Mouse (Mus musculus) hindbrain, postnatal 0 days (tissue): ENCODE data around the gene Pdf. TPM values are rescaled to one million over a fixed set of nuclear protein-coding genes. Genes with fewer than 3 reads are reported as not detected.
"Not testable (repeated sequence)": the region's sequence is repeated elsewhere in the genome, so short reads cannot be mapped to it uniquely, and the experiment has no call there.

Source experiments
- ATAC-seq: fragments of 200-750 bp; cut with Nextera tagmentation; 2 replicates; pipeline ENCODE4 v1.8.0; 2017; ENCODE audit warnings: mild to moderate bottlenecking, moderate TSS enrichment, moderate library complexity
- DNase-seq: peaks from one replicate; pipeline ENCODE4 v3.0.0-alpha.2; 2015; ENCODE audit warnings: low spot score
- H3K27ac ChIP-seq: fragments of 300-500 bp; sonication (generic); 2 replicates; pipeline ENCODE4 v1.5.1; 2014; ENCODE audit warnings: mild to moderate bottlenecking
- H3K27me3 ChIP-seq: fragments of 300-500 bp; sonication (generic); 2 replicates; pipeline ENCODE4 v1.6.1; 2014; ENCODE audit warnings: low read length, mixed read lengths; ENCODE audit not compliant: insufficient read depth
- H3K36me3 ChIP-seq: fragments of 300-500 bp; sonication (generic); 2 replicates; pipeline ENCODE4 v1.6.1; 2014; ENCODE audit warnings: low read length, mixed read lengths; ENCODE audit not compliant: insufficient read depth
- H3K4me1 ChIP-seq: fragments of 300-500 bp; sonication (generic); 2 replicates; pipeline ENCODE4 v1.6.1; 2014; ENCODE audit warnings: antibody characterized with exemption, low read length, mixed read lengths; ENCODE audit not compliant: insufficient read depth
- H3K4me2 ChIP-seq: fragments of 300-500 bp; sonication (generic); 2 replicates; pipeline ENCODE4 v1.6.1; 2014; ENCODE audit warnings: low read depth, mild to moderate bottlenecking, low read length, moderate library complexity, mixed read lengths
- H3K4me3 ChIP-seq: fragments of 300-500 bp; sonication (generic); 2 replicates; pipeline ENCODE4 v1.5.1; 2014; ENCODE audit warnings: low read length
- H3K9ac ChIP-seq: fragments of 300-500 bp; sonication (generic); replicated peaks from 2 replicates; pipeline ENCODE4 v1.6.1; 2014; ENCODE audit warnings: mild to moderate bottlenecking, low read length, moderate library complexity, mixed read lengths
- H3K9me3 ChIP-seq: fragments of 300-500 bp; sonication (generic); 2 replicates; pipeline ENCODE4 v1.6.1; 2016; ENCODE audit warnings: low read length, mixed read lengths
- CTCF ChIP-seq: IDR thresholded peaks from 2 replicates; pipeline ENCODE4 v1.5.1; 2016; ENCODE audit warnings: antibody characterized with exemption, control low read depth, low read depth
- WGBS: fragments of 180-500 bp; shearing (Covaris S2); extraction: QIAGEN DNeasy Blood & Tissue Kit; methylation state at CpG from one replicate; pipeline ENCODE4 v1.1.7; 2014; 5-methylcytosine and 5-hydroxymethylcytosine counted together
- polyA plus RNA-seq: library from polyadenylated mRNA; unstranded; fragments of >200 nt; fragmentation: Nextera tagmentation; extraction: Ambion mirVana; gene quantifications from 2 replicates; pipeline ENCODE4 v1.2.1, GENCODE M21; 2015
- total RNA-seq: library from RNA; depleted of rRNA; stranded (reverse); fragments of >200 nt; gene quantifications from 2 replicates; pipeline ENCODE4 v1.2.3, GENCODE M21; 2014

The Pdf gene
- total and polyA plus RNA-seq, 2 experiments from 2014 or later, result 36.9 to 57.7 TPM

- H3K9me3 ChIP-seq, result no peaks in the 10 kb centered on the region
- TF ChIP-seq CTCF, result no peak
- ATAC-seq (no peak), DNase-seq (no peak)
- H3K27me3 ChIP-seq, result no peaks in the 10 kb centered on the region
- H3K4me3 ChIP-seq, result no peak overlapping the region
- no peak overlapping the region for H3K4me2 ChIP-seq
- H3K9ac ChIP-seq, result no peak overlapping the region
- H3K36me3 ChIP-seq, result peaks cover 73% of the 10 kb centered on the region
- no peaks in the 10 kb centered on the region for H3K4me1 ChIP-seq
- no peak overlapping the region for H3K27ac ChIP-seq
- 83% methylated on average over 7 of the region's 7 CpGs for WGBS
Observed at GRCm38 (mm10) chr8:107040632-107041031, 7.8 kb downstream of the Pdf start.

DNA sequence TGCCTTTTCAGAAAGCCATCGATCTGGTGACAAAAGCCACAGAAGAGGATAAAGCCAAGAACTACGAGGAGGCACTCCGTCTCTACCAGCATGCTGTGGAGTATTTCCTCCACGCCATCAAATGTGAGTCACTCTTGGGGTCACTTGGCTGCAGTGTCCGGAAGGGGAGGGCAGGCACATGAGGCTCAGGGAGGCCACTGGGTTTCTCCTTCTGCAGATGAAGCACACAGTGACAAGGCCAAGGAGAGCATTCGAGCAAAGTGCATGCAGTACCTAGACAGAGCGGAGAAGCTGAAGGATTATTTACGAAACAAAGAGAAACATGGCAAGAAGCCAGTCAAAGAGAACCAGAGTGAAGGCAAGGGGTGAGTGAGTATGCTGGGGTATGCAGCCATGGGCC, 11.8 kb downstream of the Pdf start:
- TF ChIP-seq CTCF, result no peak
- H3K36me3 ChIP-seq, result peaks cover 33% of the 10 kb centered on the region
- no peak overlapping the region for H3K27ac ChIP-seq
- no peak overlapping the region for H3K9ac ChIP-seq
- DNase-seq, result no peak
- H3K9me3 ChIP-seq, result no peaks in the 10 kb centered on the region
- H3K27me3 ChIP-seq, result no peaks in the 10 kb centered on the region
- no peak overlapping the region for H3K4me2 ChIP-seq
- no peak for ATAC-seq
- no peak overlapping the region for H3K4me3 ChIP-seq
- 84% methylated on average over 8 of the region's 8 CpGs for WGBS
- peaks cover 11% of the 10 kb centered on the region; the same call in 1 of the 2 replicates for H3K4me1 ChIP-seq

GRCm38 (mm10) chr8:107035641-107036040, 12.8 kb downstream of the Pdf start:
- Histone ChIP-seq H3K9ac (no peak overlapping the region), H3K9me3 (no peaks in the 10 kb centered on the region), H3K4me3 (no peak overlapping the region), H3K27me3 (no peaks in the 10 kb centered on the region), H3K36me3 (peaks cover 23% of the 10 kb centered on the region), H3K27ac (no peak overlapping the region), H3K4me2 (no peak overlapping the region), H3K4me1 (peaks cover 11% of the 10 kb centered on the region; the same call in 1 of the 2 replicates)
- DNase-seq (no peak), ATAC-seq (no peak)
- WGBS, result 85% methylated on average over 3 of the region's 3 CpGs
- TF ChIP-seq CTCF, result no peak

GRCm38 (mm10) chr8:107033609-107034008, 14.8 kb downstream of the Pdf start:
- H3K4me1 ChIP-seq, result peaks cover 11% of the 10 kb centered on the region; the same call in 1 of the 2 replicates
- H3K4me2 ChIP-seq, H3K27me3 ChIP-seq, H3K9me3 ChIP-seq, H3K9ac ChIP-seq, H3K27ac ChIP-seq, H3K4me3 ChIP-seq, ATAC-seq, H3K36me3 ChIP-seq, DNase-seq: not testable (repeated sequence)
- 95% methylated on average over 2 of the region's 2 CpGs for WGBS

DNA sequence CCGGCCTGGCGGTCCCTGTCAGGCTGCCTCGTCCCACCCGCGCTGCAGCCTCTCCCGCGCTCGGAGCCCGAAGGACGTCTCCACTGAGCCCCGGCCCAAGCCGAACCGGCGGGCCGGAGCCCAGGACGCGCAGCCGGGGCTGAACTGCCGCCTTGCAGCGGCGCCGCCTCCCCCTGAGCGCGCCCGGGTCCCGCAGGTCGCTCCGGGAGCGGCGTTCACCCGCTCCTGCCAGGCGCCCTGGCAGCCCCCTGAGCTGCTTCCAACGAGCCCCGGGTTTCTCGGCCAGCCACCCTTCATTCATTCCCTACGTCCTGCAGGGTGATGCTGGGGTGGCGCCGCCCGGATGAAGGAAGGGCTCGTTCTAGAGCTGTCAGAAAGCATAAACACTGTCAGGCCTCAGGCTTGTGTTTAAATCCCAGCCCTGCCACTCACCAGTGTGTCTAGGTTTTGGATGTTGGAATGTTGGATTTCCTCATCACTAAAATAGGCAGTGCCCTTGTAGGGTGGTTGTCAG, 16.8 kb downstream of the Pdf start:
- DNase-seq (peak; percentile 18), ATAC-seq (no peak)
- Histone ChIP-seq H3K9ac (peak overlapping the region; percentile 96), H3K9me3 (no peaks in the 10 kb centered on the region), H3K4me2 (peak overlapping the region; percentile 89), H3K27me3 (no peaks in the 10 kb centered on the region), H3K4me1 (peaks cover 11% of the 10 kb centered on the region; the same call in 1 of the 2 replicates), H3K36me3 (no peaks in the 10 kb centered on the region), H3K4me3 (peak overlapping the region; percentile 99), H3K27ac (peak overlapping the region; percentile 84)
- 0% methylated on average over 38 of the region's 40 CpGs for WGBS
- no peak for TF ChIP-seq CTCF

GRCm38 (mm10) chr8:107030650-107031576, 17.5 kb downstream of the Pdf start, which contains the start of gene Vps4a:
TSS of gene Vps4a (plus strand) at chr8:107031222.
- TF ChIP-seq CTCF, result peak; percentile 81
- ATAC-seq (peak; percentile 97), DNase-seq (peak; percentile 96)
- Histone ChIP-seq H3K4me3 (peak within 1 kb of the TSS; percentile 99), H3K9ac (peak within 1 kb of the TSS; percentile 96), H3K4me2 (peak within 1 kb of the TSS; percentile 89), H3K27ac (peak within 1 kb of the TSS; percentile 84), H3K36me3 (no peaks in the 10 kb centered on the region), H3K27me3 (no peaks in the 10 kb centered on the region), H3K9me3 (no peaks in the 10 kb centered on the region), H3K4me1 (peaks cover 11% of the 10 kb centered on the region; the same call in 1 of the 2 replicates)
- 5% methylated on average over 57 of the region's 66 CpGs for WGBS
